Mouse (Mus musculus) liver, embryonic 16.5 days (tissue): Measurements from ENCODE around the gene Gm42715. TPM values are rescaled to one million over a fixed set of nuclear protein-coding genes. Genes with fewer than 3 reads are reported as not detected.
"Not testable (repeated sequence)": the region's sequence is repeated elsewhere in the genome, so short reads cannot be mapped to it uniquely, and the experiment has no call there.

ENCODE experiments used
- ATAC-seq: fragments of 200-750 bp; cut with Nextera tagmentation; 2 replicates; pipeline ENCODE4 v1.8.0; 2017; ENCODE audit warnings: low read depth, mild to moderate bottlenecking, moderate number of reproducible peaks, moderate library complexity
- H3K27ac ChIP-seq: fragments of 300-500 bp; sonication (generic); 2 replicates; pipeline ENCODE4 v1.5.1; 2014; ENCODE audit warnings: mild to moderate bottlenecking, low read length
- H3K27me3 ChIP-seq: fragments of 300-500 bp; sonication (generic); 2 replicates; pipeline ENCODE4 v1.6.1; 2014; ENCODE audit warnings: low read depth, low read length, mixed read lengths; ENCODE audit not compliant: control insufficient read depth, insufficient read depth
- H3K36me3 ChIP-seq: fragments of 300-500 bp; sonication (generic); 2 replicates; pipeline ENCODE4 v1.6.1; 2014; ENCODE audit warnings: mild to moderate bottlenecking; ENCODE audit not compliant: control insufficient read depth, insufficient read depth
- H3K4me1 ChIP-seq: fragments of 300-500 bp; sonication (generic); 2 replicates; pipeline ENCODE4 v1.6.1; 2014; ENCODE audit warnings: low read depth, low read length, mixed read lengths; ENCODE audit not compliant: control insufficient read depth
- H3K4me2 ChIP-seq: fragments of 300-500 bp; sonication (generic); 2 replicates; pipeline ENCODE4 v1.6.1; 2014; ENCODE audit warnings: low read depth, low read length, mixed read lengths
- H3K4me3 ChIP-seq: fragments of 300-500 bp; sonication (generic); 2 replicates; pipeline ENCODE4 v1.5.1; 2014; ENCODE audit warnings: low read depth, mild to moderate bottlenecking, low read length
- H3K9ac ChIP-seq: fragments of 300-500 bp; sonication (generic); 2 replicates; pipeline ENCODE4 v1.6.1; 2014; ENCODE audit warnings: low read depth, low read length
- H3K9me3 ChIP-seq: fragments of 300-500 bp; sonication (generic); replicated peaks from 2 replicates; pipeline ENCODE4 v1.6.1; 2016; ENCODE audit warnings: low read length; ENCODE audit not compliant: control insufficient read depth
- WGBS: fragments of 180-500 bp; shearing (Covaris S2); extraction: QIAGEN DNeasy Blood & Tissue Kit; methylation state at CpG from one replicate; pipeline ENCODE4 v1.1.7; 2014; ENCODE audit not compliant: insufficient replicate concordance; 5-methylcytosine and 5-hydroxymethylcytosine counted together
- polyA plus RNA-seq: library from polyadenylated mRNA; unstranded; fragments of >200 nt; fragmentation: Nextera tagmentation; extraction: Ambion mirVana; gene quantifications from 2 replicates; pipeline ENCODE4 v1.2.1, GENCODE M21; 2015

Gene Gm42715
- polyA plus RNA-seq, 1 experiment from 2014 or later, result 5.5 TPM

DNA sequence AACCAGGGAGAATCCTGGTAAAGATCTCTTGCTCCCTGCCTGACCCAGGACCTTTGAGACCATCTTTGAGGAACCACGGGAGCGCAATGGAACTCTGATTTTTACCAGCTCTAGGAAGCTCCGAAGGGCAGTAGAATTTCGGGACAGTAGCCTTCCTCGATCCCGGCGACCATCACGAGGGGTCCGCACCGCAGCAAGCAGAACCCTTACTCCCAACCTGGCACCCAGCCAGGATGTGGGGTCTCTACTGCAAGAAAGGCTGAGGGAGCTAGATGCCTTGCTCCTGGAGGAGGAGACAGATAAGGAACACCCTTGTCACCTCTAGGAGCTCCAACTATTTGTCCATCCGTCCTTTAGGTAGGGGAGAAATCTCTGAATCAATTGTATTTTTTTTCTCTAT is 43.0 kb upstream of the Gm42715 start:
- no peak overlapping the region for H3K9ac ChIP-seq
- no peaks in the 10 kb centered on the region for H3K9me3 ChIP-seq
- WGBS, result 90% methylated on average over 11 of the region's 11 CpGs
- H3K4me3 ChIP-seq, result no peak overlapping the region
- H3K36me3 ChIP-seq, result peaks cover 35% of the 10 kb centered on the region
- H3K4me2 ChIP-seq, result peak overlapping the region; percentile 77
- H3K27me3 ChIP-seq, result no peaks in the 10 kb centered on the region
- ATAC-seq, result no peak
- no peak overlapping the region for H3K27ac ChIP-seq
- peaks cover 31% of the 10 kb centered on the region for H3K4me1 ChIP-seq

DNA sequence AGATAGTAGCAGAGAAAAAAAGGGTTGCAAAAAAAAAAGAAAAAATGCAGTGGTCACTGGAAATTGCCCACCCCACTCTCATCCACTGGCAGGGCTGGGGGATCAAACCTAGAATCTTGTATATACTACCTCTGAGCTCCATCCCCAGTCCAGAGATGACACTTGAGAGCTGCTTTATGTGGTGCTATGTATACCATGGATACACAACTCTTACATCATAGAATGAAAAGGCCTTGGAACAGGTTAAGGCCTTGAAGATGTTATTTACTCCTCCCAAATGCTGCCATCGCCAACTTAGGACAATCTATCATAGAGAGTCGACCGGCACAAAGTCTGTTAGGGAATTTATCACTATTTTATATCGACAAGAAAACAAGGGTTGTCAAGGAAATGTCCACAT is 42.5 kb upstream of the Gm42715 start:
- Histone ChIP-seq H3K9me3 (no peaks in the 10 kb centered on the region), H3K36me3 (peaks cover 35% of the 10 kb centered on the region), H3K4me2 (peak overlapping the region; percentile 77), H3K27ac (peak overlapping the region; percentile 97), H3K4me3 (peak overlapping the region; percentile 60), H3K9ac (peak overlapping the region; percentile 59), H3K27me3 (no peaks in the 10 kb centered on the region), H3K4me1 (peaks cover 36% of the 10 kb centered on the region)
- 74% methylated on average over 4 of the region's 4 CpGs for whole genome bisulfite sequencing
- ATAC-seq, result no peak

GRCm38 (mm10) chr7:127477687-127478634 is 41.4 kb upstream of the Gm42715 start:
- ATAC-seq, result peak; percentile 89
- Histone ChIP-seq H3K36me3 (peaks cover 43% of the 10 kb centered on the region), H3K9me3 (no peaks in the 10 kb centered on the region), H3K9ac (peak overlapping the region; percentile 96), H3K27ac (peak overlapping the region; percentile 97), H3K4me3 (peak overlapping the region; percentile 93), H3K4me1 (peaks cover 26% of the 10 kb centered on the region), H3K27me3 (no peaks in the 10 kb centered on the region), H3K4me2 (peak overlapping the region; percentile 85)
- WGBS, result under 1% methylated on average over 50 of the region's 50 CpGs

DNA sequence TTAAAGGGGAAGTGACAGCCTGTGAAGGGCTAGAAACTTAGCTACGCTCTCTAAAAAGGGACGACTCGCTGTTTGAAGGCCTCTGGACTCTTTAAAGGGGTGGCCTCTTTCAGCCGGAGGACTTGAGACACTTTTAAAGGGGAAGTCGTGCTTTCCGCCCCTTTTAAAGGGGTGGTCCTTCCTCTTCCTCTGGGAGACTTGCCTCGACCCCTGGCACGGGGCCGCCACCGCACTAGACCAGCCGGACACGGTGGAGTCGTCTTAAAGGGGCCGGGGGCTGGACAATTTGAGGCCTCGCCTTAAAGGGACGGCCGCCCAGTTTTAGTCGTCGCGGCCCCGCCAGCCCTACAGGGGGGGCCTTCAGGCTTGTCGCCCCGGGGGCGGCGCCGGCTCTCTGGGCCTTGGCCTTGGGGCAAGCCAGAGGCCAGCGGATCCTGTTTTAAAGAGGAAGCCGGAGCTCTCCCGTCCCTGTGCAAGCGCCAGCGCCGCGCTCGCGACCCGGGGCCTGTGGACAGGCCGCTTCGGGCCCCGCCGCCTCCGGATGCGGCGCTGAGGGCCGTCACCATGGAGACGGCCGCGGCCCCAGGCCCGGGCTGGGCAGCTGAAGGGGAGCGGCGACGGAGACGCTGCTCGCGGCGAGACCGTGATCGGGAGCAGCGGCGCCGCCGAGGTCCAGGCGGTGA is 40.6 kb upstream of the Gm42715 start, which contains the start of gene Fbrs:
TSS of gene Fbrs (plus strand) at position 565 of the 683 bp plus-strand sequence.
- WGBS, result under 1% methylated on average over 50 of the region's 62 CpGs
- peak within 1 kb of the TSS; percentile 93 for H3K4me3 ChIP-seq

GRCm38 (mm10) chr7:127479318-127480225 is 39.8 kb upstream of the Gm42715 start:
- ATAC-seq, result no peak
- Histone ChIP-seq H3K36me3 (peaks cover 36% of the 10 kb centered on the region), H3K4me3 (peak overlapping the region; percentile 93), H3K9ac (peak overlapping the region; percentile 96), H3K27ac (peak overlapping the region; percentile 97), H3K27me3 (no peaks in the 10 kb centered on the region), H3K9me3 (no peaks in the 10 kb centered on the region), H3K4me1 (peaks cover 26% of the 10 kb centered on the region), H3K4me2 (peak overlapping the region; percentile 85)
- 2% methylated on average over 48 of the region's 48 CpGs for WGBS

More for the DNA sequence above, 40.6 kb upstream of the Gm42715 start, which contains the start of gene Fbrs:
- peaks cover 40% of the 10 kb centered on the region for H3K36me3 ChIP-seq
- peak within 1 kb of the TSS; percentile 96 for H3K9ac ChIP-seq
- peak within 1 kb of the TSS; percentile 97 for H3K27ac ChIP-seq
- no peaks in the 10 kb centered on the region for H3K27me3 ChIP-seq
- H3K9me3 ChIP-seq, result no peaks in the 10 kb centered on the region
- peaks cover 26% of the 10 kb centered on the region for H3K4me1 ChIP-seq
- peak; percentile 44 for ATAC-seq
- H3K4me2 ChIP-seq, result peak within 1 kb of the TSS; percentile 85

- Histone ChIP-seq H3K36me3 (peaks cover 34% of the 10 kb centered on the region), H3K27me3 (no peaks in the 10 kb centered on the region), H3K4me1 (peaks cover 26% of the 10 kb centered on the region), H3K9me3 (no peaks in the 10 kb centered on the region), H3K4me3 (peak overlapping the region; percentile 93), H3K4me2 (peak overlapping the region; percentile 85), H3K9ac (peak overlapping the region; percentile 96), H3K27ac (peak overlapping the region; percentile 97)
- no peak for ATAC-seq
- WGBS, result 14% methylated on average over 2 of the region's 2 CpGs
Observed at GRCm38 (mm10) chr7:127480321-127480720, 39.1 kb upstream of the Gm42715 start.

GRCm38 (mm10) chr7:127485416-127485815 is 34.0 kb upstream of the Gm42715 start:
- H3K36me3 ChIP-seq, result peaks cover 55% of the 10 kb centered on the region
- H3K27ac ChIP-seq, result no peak overlapping the region
- 87% methylated on average over 2 of the region's 5 CpGs for WGBS
- H3K9me3 ChIP-seq, result no peaks in the 10 kb centered on the region
- H3K27me3 ChIP-seq, result no peaks in the 10 kb centered on the region
- no peak for ATAC-seq
- no peak overlapping the region for H3K4me2 ChIP-seq
- no peak overlapping the region for H3K4me3 ChIP-seq
- peaks cover 13% of the 10 kb centered on the region for H3K4me1 ChIP-seq
- H3K9ac ChIP-seq, result no peak overlapping the region

DNA sequence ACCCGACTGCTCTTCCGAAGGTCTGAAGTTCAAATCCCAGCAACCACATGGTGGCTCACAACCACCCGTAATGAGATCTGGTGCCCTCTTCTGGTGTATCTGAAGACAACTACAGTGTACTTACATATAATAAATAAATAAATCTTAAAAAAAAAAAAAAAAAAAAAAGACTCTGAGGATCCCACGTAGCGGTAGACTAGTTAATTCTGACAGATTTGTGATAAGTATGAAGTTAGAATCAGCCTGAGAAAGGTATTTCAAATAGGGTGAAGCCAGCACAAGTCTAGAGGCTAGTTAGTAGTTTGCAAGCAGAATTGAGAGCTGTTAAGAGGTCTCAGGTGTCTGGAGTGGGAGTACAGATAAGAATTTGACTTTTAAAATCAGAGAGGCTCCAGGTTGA is 31.0 kb upstream of the Gm42715 start:
- 84% methylated on average over 4 of the region's 5 CpGs for WGBS

More for the DNA sequence above, 31.0 kb upstream of the Gm42715 start:
- H3K36me3 ChIP-seq, result peaks cover 54% of the 10 kb centered on the region
- H3K4me2 ChIP-seq, H3K4me1 ChIP-seq, H3K27ac ChIP-seq, H3K4me3 ChIP-seq, H3K9ac ChIP-seq, H3K27me3 ChIP-seq, H3K9me3 ChIP-seq, ATAC-seq: not testable (repeated sequence)
